Mouse (Mus musculus) stomach, postnatal 0 days (tissue): ENCODE data around the gene Gatad1. TPM values are rescaled to one million over a fixed set of nuclear protein-coding genes. Genes with fewer than 3 reads are reported as not detected.
A peak's percentile ranks its signal among the peaks of the same experiment; 100 is the strongest.

Experiments used
- ATAC-seq: fragments of 200-750 bp; cut with Nextera tagmentation; 2 replicates; pipeline ENCODE4 v1.8.0; 2017; ENCODE audit not compliant: low FRiP score, low TSS enrichment
- DNase-seq: peaks from one replicate; pipeline ENCODE4 v3.0.0-alpha.2; 2016; ENCODE audit warnings: low spot score
- H3K27ac ChIP-seq: fragments of 300-500 bp; sonication (generic); replicated peaks from 2 replicates; pipeline ENCODE4 v1.5.1; 2014; ENCODE audit warnings: mild to moderate bottlenecking, control low read depth
- H3K27me3 ChIP-seq: fragments of 300-500 bp; sonication (generic); 2 replicates; pipeline ENCODE4 v1.6.1; 2014; ENCODE audit warnings: low read length; ENCODE audit not compliant: control insufficient read depth, insufficient read depth
- H3K36me3 ChIP-seq: fragments of 300-500 bp; sonication (generic); 2 replicates; pipeline ENCODE4 v1.6.1; 2014; ENCODE audit warnings: low read length, mixed read lengths; ENCODE audit not compliant: control insufficient read depth, insufficient read depth
- H3K4me1 ChIP-seq: fragments of 300-500 bp; sonication (generic); replicated peaks from 2 replicates; pipeline ENCODE4 v1.6.1; 2014; ENCODE audit warnings: antibody characterized with exemption; ENCODE audit not compliant: control insufficient read depth, insufficient read depth
- H3K4me2 ChIP-seq: fragments of 300-500 bp; sonication (generic); replicated peaks from 2 replicates; pipeline ENCODE4 v1.6.1; 2014; ENCODE audit warnings: low read depth, mild to moderate bottlenecking, control low read depth, moderate library complexity
- H3K4me3 ChIP-seq: fragments of 300-500 bp; sonication (generic); 2 replicates; pipeline ENCODE4 v1.5.1; 2014; ENCODE audit warnings: low read depth, low read length, control low read depth
- H3K9ac ChIP-seq: fragments of 300-500 bp; sonication (generic); 2 replicates; pipeline ENCODE4 v1.6.1; 2014; ENCODE audit warnings: mild to moderate bottlenecking, low read length, control low read depth, mixed read lengths
- H3K9me3 ChIP-seq: fragments of 300-500 bp; sonication (generic); 2 replicates; pipeline ENCODE4 v1.6.1; 2016; ENCODE audit warnings: low read length; ENCODE audit not compliant: control insufficient read depth
- CTCF ChIP-seq: IDR thresholded peaks from 2 replicates; pipeline ENCODE4 v1.5.1; 2016; ENCODE audit warnings: antibody characterized with exemption, low read depth, mild to moderate bottlenecking, moderate library complexity
- EP300 ChIP-seq: optimal IDR thresholded peaks from 2 replicates; pipeline ENCODE3; 2016; ENCODE audit warnings: antibody characterized with exemption
- whole genome bisulfite sequencing: fragments of 180-500 bp; shearing (Covaris S2); extraction: QIAGEN DNeasy Blood & Tissue Kit; methylation state at CpG from one replicate; pipeline ENCODE4 v1.1.7; 2014; 5-methylcytosine and 5-hydroxymethylcytosine counted together
- microRNA-seq: library from miRNA; unstranded; fragments of <30 nt; microRNA quantifications from one replicate; pipeline ENCODE4, GENCODE M21; 2016
- polyA plus RNA-seq: library from polyadenylated mRNA; unstranded; fragments of >200 nt; fragmentation: Nextera tagmentation; extraction: Ambion mirVana; gene quantifications from 2 replicates; pipeline ENCODE4 v1.2.1, GENCODE M21; 2015

Gene Gatad1
- polyA plus RNA-seq, 1 experiment from 2014 or later, result 40.6 TPM

GRCm38 (mm10) chr5:3595693-3596398 is 61.1 kb downstream of the Gatad1 start, which contains the start of gene Pex1:
Gene Pex1, plus strand, starts transcription at chr5:3596066.
- Histone ChIP-seq H3K9me3 (no peaks in the 10 kb centered on the region), H3K36me3 (peaks cover 4% of the 10 kb centered on the region; the same call in 1 of the 2 replicates), H3K27me3 (no peaks in the 10 kb centered on the region), H3K27ac (peak within 1 kb of the TSS; percentile 84), H3K4me1 (peaks cover 4% of the 10 kb centered on the region; the same call in 1 of the 2 replicates), H3K9ac (peak within 1 kb of the TSS; percentile 82), H3K4me2 (peak within 1 kb of the TSS; percentile 86), H3K4me3 (peak within 1 kb of the TSS; percentile 80)
- peak; percentile 99 for ATAC-seq
- no peak for TF ChIP-seq EP300
- TF ChIP-seq CTCF, result peak; percentile 61
- under 1% methylated on average over 48 of the region's 50 CpGs for WGBS
- peak; percentile 97 for DNase-seq

Small RNA genes within 50 kb of the gene (microRNA-seq; reads per million reads assigned to microRNA genes)
- gene Gm22926 (not detected), gene Gm26238 (not detected)

Other genes with a start within 250 kb of the Gatad1 start
- 14.7 and 16.4 TPM in 2 replicates for gene Fam133b, start 113.4 kb downstream of the Gatad1 start, polyA plus RNA-seq
- 0.61 and 0.91 TPM in 2 replicates for gene 1700109H08Rik, start 85.6 kb downstream of the Gatad1 start, polyA plus RNA-seq
- gene Pex1, start 61.1 kb downstream of the Gatad1 start, polyA plus RNA-seq, result 6.2 and 8.7 TPM in 2 replicates
- 7.0 TPM in 2 replicates for gene Rbm48, start 60.6 kb downstream of the Gatad1 start, polyA plus RNA-seq
- gene Tmbim7, start 6.0 kb downstream of the Gatad1 start, polyA plus RNA-seq, result not detected in 2 replicates
- 5.9 and 6.2 TPM in 2 replicates for gene Ankib1, start 145.7 kb upstream of the Gatad1 start, polyA plus RNA-seq
- gene Krit1, start 146.0 kb upstream of the Gatad1 start, polyA plus RNA-seq, result 18.2 and 19.8 TPM in 2 replicates
- gene Lrrd1, start 188.0 kb upstream of the Gatad1 start, polyA plus RNA-seq, result not detected in 2 replicates
- gene Mterf1a, start 236.7 kb upstream of the Gatad1 start, polyA plus RNA-seq, result 4.1 and 4.9 TPM in 2 replicates